Mouse (Mus musculus) forelimb bud, embryonic 11.5 days (tissue): ENCODE results near the gene Srsf2.
A peak's percentile ranks its signal among the peaks of the same experiment; 100 is the strongest.

Source experiments
- DNase-seq: peaks from one replicate; pipeline ENCODE4 v3.0.0-alpha.2; 2012; ENCODE audit warnings: low read depth, low spot score

Srsf2 gene

DNA sequence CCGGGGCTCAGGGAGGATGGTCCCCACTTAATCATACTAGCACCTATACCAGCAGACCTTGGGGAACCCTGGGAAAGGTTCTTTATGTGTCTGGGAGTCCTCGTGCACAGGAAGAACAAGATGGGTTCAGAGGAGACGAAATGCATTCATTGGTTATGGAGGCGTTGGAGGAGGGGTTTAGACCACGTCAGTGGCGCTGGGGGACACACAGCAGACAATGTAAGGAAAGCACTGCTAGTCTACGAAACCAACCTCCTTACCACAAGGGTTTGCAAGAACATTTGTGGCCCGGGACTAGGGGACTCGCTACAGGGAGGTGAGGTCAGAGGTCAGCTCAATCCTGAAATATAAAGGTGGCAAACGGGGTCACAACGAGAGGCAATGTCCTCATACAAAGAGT, 42.4 kb downstream of the Srsf2 start:
- no peak for DNase-seq

DNA sequence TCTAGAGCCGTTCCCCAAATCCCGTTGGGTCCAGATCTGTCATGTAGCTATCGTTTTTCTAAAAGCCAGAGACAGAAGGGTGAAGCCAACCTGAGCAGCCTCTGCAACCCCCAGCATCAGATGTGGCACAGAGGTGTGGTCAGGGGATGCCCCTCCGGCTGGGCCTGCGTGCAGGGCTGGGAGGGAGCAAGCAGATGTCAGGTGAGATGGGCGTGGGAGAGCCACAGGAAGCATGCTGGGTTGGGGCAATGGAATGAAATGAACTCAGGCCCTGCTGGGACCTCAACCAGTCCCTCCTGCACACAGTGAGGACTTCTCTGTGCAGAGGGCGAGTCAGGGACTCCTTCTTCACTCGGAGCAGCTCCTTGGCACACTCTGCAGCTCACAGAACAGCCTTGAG, 43.4 kb downstream of the Srsf2 start:
- no peak for DNase-seq

- no peak for DNase-seq
Observed at GRCm38 (mm10) chr11:116808811-116809395, 44.0 kb downstream of the Srsf2 start.

GRCm38 (mm10) chr11:116807938-116808606, 44.8 kb downstream of the Srsf2 start:
- peak; percentile 86 for DNase-seq

- DNase-seq = no peak
Observed at GRCm38 (mm10) chr11:116807526-116807925, 45.4 kb downstream of the Srsf2 start.

- no peak for DNase-seq
Observed at GRCm38 (mm10) chr11:116807116-116807515, 45.8 kb downstream of the Srsf2 start.

DNA sequence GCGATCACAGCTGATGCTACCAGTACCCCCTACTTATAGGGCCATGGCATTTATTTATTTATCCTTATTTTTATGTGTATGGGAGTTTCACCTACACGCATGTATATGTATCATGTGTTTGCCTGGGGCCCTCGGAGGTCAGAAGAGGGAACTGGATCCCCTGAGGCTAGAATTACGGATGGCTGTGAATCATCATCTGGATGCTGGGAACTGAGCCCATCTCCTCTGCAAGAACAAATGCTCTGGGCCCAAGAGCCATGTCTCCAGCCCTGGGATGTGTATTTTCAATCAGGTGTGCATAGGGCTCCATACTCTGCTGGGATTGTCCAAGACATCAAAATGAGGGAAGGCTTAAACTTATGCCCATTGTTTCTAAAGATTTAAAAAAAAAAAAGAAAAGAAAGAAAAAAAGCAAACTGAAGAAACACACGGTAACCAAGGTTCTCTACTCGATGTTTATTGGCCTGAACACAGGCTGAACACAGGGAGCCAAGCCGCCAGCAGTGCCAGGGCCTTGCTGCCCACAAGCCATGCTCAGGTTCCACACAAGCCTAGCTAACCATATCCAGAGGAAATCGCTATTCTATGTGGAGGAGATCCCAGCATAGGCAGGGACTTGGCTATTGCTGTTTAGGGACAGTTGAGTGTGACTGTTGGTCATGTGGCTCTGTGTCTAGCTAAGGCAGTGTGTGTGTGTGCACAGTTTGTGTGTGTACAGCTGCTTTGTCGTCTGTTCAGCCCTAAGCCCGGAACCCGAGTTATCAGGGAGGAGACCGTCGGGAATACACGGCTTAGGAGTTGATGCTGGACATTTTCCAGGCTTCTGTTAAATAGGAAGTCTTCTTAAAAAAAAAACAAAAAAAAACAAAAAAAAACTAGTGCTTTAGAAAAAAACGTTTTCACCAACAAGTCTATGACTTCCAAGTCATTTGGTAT, 46.5 kb downstream of the Srsf2 start:
- DNase-seq = no peak

DNA sequence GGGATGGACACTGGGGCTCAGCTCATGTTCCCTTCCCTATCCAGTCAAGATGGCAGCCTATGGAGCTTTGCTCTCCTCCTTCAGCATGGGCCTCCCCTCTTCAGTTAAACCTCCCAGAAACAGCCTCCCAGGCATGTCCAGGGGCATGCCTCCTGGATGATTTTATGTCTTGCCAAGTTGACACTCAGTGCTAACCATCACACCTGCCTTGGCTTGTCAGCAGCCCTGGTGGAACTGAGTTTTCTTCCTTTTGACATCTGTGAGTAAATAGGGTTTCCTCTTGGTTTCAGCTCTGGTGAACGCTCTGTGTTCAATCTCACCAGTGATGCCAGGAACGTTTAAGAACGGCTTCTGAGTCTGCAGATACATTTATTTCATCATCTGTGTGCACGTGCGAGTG, 50.2 kb downstream of the Srsf2 start:
- DNase-seq = no peak

DNA sequence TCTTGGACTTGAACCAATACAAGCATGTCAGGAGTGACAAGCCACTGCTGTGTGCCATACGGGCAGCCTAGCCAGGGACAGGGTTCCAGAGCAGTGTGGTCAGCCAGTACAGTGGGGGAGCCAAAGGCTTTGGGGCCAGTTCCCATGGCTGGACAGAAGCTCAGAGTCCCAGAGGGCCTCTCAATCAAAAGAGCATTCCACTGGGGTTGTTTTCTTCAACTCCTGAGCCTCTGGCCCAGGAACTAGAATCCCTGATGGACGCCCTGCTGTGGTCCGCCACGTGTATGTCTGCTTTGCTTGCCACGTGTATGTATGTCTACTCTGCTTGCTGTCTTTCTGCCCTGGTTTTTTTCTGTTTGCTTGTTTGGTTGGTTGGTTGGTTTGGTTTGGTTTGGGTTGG, 51.8 kb downstream of the Srsf2 start:
- DNase-seq = no peak
